Mouse (Mus musculus): ENCODE measurements around the gene Gnaq. TPM values are rescaled to one million over a fixed set of nuclear protein-coding genes. Genes with fewer than 3 reads are reported as not detected.

Gnaq gene
- polyA plus RNA-seq, 1 experiment from 2014 or later, result 48.4 TPM

- Histone ChIP-seq H3K4me2 (replicated peaks) (peak overlapping the region; percentile 18), H3K4me1 (replicated peaks; ENCODE audit: control insufficient read depth, insufficient read depth, low read length) (peaks cover 75% of the 10 kb centered on the region), H3K27me3 (ENCODE audit: control insufficient read depth, insufficient read depth, low read length) (no peaks in the 10 kb centered on the region), H3K27ac (no peak overlapping the region), H3K4me3 (replicated peaks; ENCODE audit: low read length) (no peak overlapping the region), H3K9me3 (ENCODE audit: control insufficient read depth, low read length) (no peaks in the 10 kb centered on the region), H3K36me3 (replicated peaks; ENCODE audit: control insufficient read depth, insufficient read depth) (no peaks in the 10 kb centered on the region), H3K9ac (no peak overlapping the region)
- no peak for DNase-seq (ENCODE audit: low spot score)
- ATAC-seq (ENCODE audit: low FRiP score), result no peak
- WGBS, result 66% methylated on average over 5 of the region's 5 CpGs
These were observed 5.5 kb downstream of the Gnaq start for GRCm38 (mm10) chr19:16138064-16138580.

- Histone ChIP-seq H3K4me3 (replicated peaks; ENCODE audit: low read length) (no peak overlapping the region), H3K9me3 (ENCODE audit: control insufficient read depth, low read length) (no peaks in the 10 kb centered on the region), H3K9ac (no peak overlapping the region), H3K4me1 (replicated peaks; ENCODE audit: control insufficient read depth, insufficient read depth, low read length) (peaks cover 62% of the 10 kb centered on the region), H3K4me2 (replicated peaks) (0 out of 2 replicates have a peak overlapping the region, but pooled peaks have one; percentile 7), H3K36me3 (replicated peaks; ENCODE audit: control insufficient read depth, insufficient read depth) (no peaks in the 10 kb centered on the region), H3K27me3 (ENCODE audit: control insufficient read depth, insufficient read depth, low read length) (no peaks in the 10 kb centered on the region), H3K27ac (no peak overlapping the region)
- peak; percentile 44; the same call in 1 of the 2 replicates for ATAC-seq (ENCODE audit: low FRiP score)
- DNase-seq (ENCODE audit: low spot score), result no peak
- WGBS, result 62% methylated on average over 4 of the region's 4 CpGs
These were observed 8.1 kb downstream of the Gnaq start for GRCm38 (mm10) chr19:16140710-16141109.

- Histone ChIP-seq H3K9ac (no peak overlapping the region), H3K9me3 (ENCODE audit: control insufficient read depth, low read length) (no peaks in the 10 kb centered on the region), H3K4me3 (replicated peaks; ENCODE audit: low read length) (no peak overlapping the region), H3K4me1 (replicated peaks; ENCODE audit: control insufficient read depth, insufficient read depth, low read length) (peaks cover 53% of the 10 kb centered on the region), H3K27ac (no peak overlapping the region), H3K27me3 (ENCODE audit: control insufficient read depth, insufficient read depth, low read length) (no peaks in the 10 kb centered on the region), H3K36me3 (replicated peaks; ENCODE audit: control insufficient read depth, insufficient read depth) (no peaks in the 10 kb centered on the region), H3K4me2 (replicated peaks) (no peak overlapping the region)
- DNase-seq (ENCODE audit: low spot score), result no peak
- no peak for ATAC-seq (ENCODE audit: low FRiP score)
- WGBS, result 73% methylated on average over 4 of the region's 4 CpGs
These were observed 9.2 kb downstream of the Gnaq start for GRCm38 (mm10) chr19:16141857-16142256.

- Histone ChIP-seq H3K4me3 (replicated peaks; ENCODE audit: low read length) (no peak overlapping the region), H3K4me1 (replicated peaks; ENCODE audit: control insufficient read depth, insufficient read depth, low read length) (peaks cover 42% of the 10 kb centered on the region), H3K9ac (no peak overlapping the region), H3K4me2 (replicated peaks) (no peak overlapping the region), H3K27ac (no peak overlapping the region), H3K27me3 (ENCODE audit: control insufficient read depth, insufficient read depth, low read length) (no peaks in the 10 kb centered on the region), H3K36me3 (replicated peaks; ENCODE audit: control insufficient read depth, insufficient read depth) (no peaks in the 10 kb centered on the region), H3K9me3 (ENCODE audit: control insufficient read depth, low read length) (no peaks in the 10 kb centered on the region)
- DNase-seq (ENCODE audit: low spot score) (no peak), ATAC-seq (ENCODE audit: low FRiP score) (no peak)
- 93% methylated on average over 10 of the region's 10 CpGs for WGBS
These were observed 10.4 kb downstream of the Gnaq start for GRCm38 (mm10) chr19:16142990-16143389.

GRCm38 (mm10) chr19:16147446-16147845 is 14.8 kb downstream of the Gnaq start:
- H3K4me3 ChIP-seq (replicated peaks; ENCODE audit: low read length), result no peak overlapping the region
- H3K36me3 ChIP-seq (replicated peaks; ENCODE audit: control insufficient read depth, insufficient read depth), result no peaks in the 10 kb centered on the region
- no peak overlapping the region for H3K4me2 ChIP-seq (replicated peaks)
- DNase-seq (ENCODE audit: low spot score) (no peak), ATAC-seq (ENCODE audit: low FRiP score) (no peak)
- H3K4me1 ChIP-seq (replicated peaks; ENCODE audit: control insufficient read depth, insufficient read depth, low read length), result no peaks in the 10 kb centered on the region; the same call in 1 of the 2 replicates
- no peak overlapping the region for H3K9ac ChIP-seq
- 89% methylated on average over 6 of the region's 6 CpGs for WGBS
- no peak overlapping the region for H3K27ac ChIP-seq
- H3K27me3 ChIP-seq (ENCODE audit: control insufficient read depth, insufficient read depth, low read length), result no peaks in the 10 kb centered on the region
- H3K9me3 ChIP-seq (ENCODE audit: control insufficient read depth, low read length), result no peaks in the 10 kb centered on the region

- Histone ChIP-seq H3K27me3 (ENCODE audit: control insufficient read depth, insufficient read depth, low read length) (no peaks in the 10 kb centered on the region), H3K4me3 (replicated peaks; ENCODE audit: low read length) (no peak overlapping the region), H3K4me2 (replicated peaks) (no peak overlapping the region), H3K36me3 (replicated peaks; ENCODE audit: control insufficient read depth, insufficient read depth) (no peaks in the 10 kb centered on the region), H3K27ac (no peak overlapping the region), H3K9me3 (ENCODE audit: control insufficient read depth, low read length) (no peaks in the 10 kb centered on the region), H3K4me1 (replicated peaks; ENCODE audit: control insufficient read depth, insufficient read depth, low read length) (no peaks in the 10 kb centered on the region; the same call in 1 of the 2 replicates), H3K9ac (no peak overlapping the region)
- DNase-seq (ENCODE audit: low spot score) (no peak), ATAC-seq (ENCODE audit: low FRiP score) (no peak)
- WGBS, result 97% methylated on average over 1 of the region's 1 CpGs
These were observed 16.5 kb downstream of the Gnaq start for GRCm38 (mm10) chr19:16149094-16149493.

GRCm38 (mm10) chr19:16150328-16150727 is 17.7 kb downstream of the Gnaq start:
- Histone ChIP-seq H3K4me2 (replicated peaks) (no peak overlapping the region), H3K4me3 (replicated peaks; ENCODE audit: low read length) (no peak overlapping the region), H3K36me3 (replicated peaks; ENCODE audit: control insufficient read depth, insufficient read depth) (no peaks in the 10 kb centered on the region), H3K9me3 (ENCODE audit: control insufficient read depth, low read length) (no peaks in the 10 kb centered on the region), H3K27ac (no peak overlapping the region), H3K27me3 (ENCODE audit: control insufficient read depth, insufficient read depth, low read length) (no peaks in the 10 kb centered on the region), H3K9ac (no peak overlapping the region), H3K4me1 (replicated peaks; ENCODE audit: control insufficient read depth, insufficient read depth, low read length) (no peaks in the 10 kb centered on the region; the same call in 1 of the 2 replicates)
- no peak for DNase-seq (ENCODE audit: low spot score)
- ATAC-seq (ENCODE audit: low FRiP score), result no peak
- WGBS, result 86% methylated on average over 7 of the region's 7 CpGs

- no peaks in the 10 kb centered on the region for H3K27me3 ChIP-seq (ENCODE audit: control insufficient read depth, insufficient read depth, low read length)
- H3K4me3 ChIP-seq (replicated peaks; ENCODE audit: low read length), result no peak overlapping the region
- ATAC-seq (ENCODE audit: low FRiP score), result no peak
- no peak overlapping the region for H3K9ac ChIP-seq
- no peaks in the 10 kb centered on the region; the same call in 1 of the 2 replicates for H3K4me1 ChIP-seq (replicated peaks; ENCODE audit: control insufficient read depth, insufficient read depth, low read length)
- H3K36me3 ChIP-seq (replicated peaks; ENCODE audit: control insufficient read depth, insufficient read depth), result no peaks in the 10 kb centered on the region
- no peak for DNase-seq (ENCODE audit: low spot score)
- H3K27ac ChIP-seq, result no peak overlapping the region
- H3K9me3 ChIP-seq (ENCODE audit: control insufficient read depth, low read length), result no peaks in the 10 kb centered on the region
- H3K4me2 ChIP-seq (replicated peaks), result no peak overlapping the region
- WGBS, result 93% methylated on average over 3 of the region's 3 CpGs
These were observed 21.2 kb downstream of the Gnaq start for GRCm38 (mm10) chr19:16153851-16154250.

- no peak overlapping the region for H3K4me2 ChIP-seq (replicated peaks)
These were observed 21.8 kb downstream of the Gnaq start for GRCm38 (mm10) chr19:16154480-16154879.

GRCm38 (mm10) chr19:16157120-16157519 is 24.5 kb downstream of the Gnaq start:
- WGBS, result 97% methylated on average over 7 of the region's 7 CpGs
- Histone ChIP-seq H3K36me3 (replicated peaks; ENCODE audit: control insufficient read depth, insufficient read depth) (no peaks in the 10 kb centered on the region), H3K9me3 (ENCODE audit: control insufficient read depth, low read length) (no peaks in the 10 kb centered on the region), H3K9ac (no peak overlapping the region), H3K4me1 (replicated peaks; ENCODE audit: control insufficient read depth, insufficient read depth, low read length) (peaks cover 7% of the 10 kb centered on the region; the same call in 1 of the 2 replicates), H3K4me3 (replicated peaks; ENCODE audit: low read length) (no peak overlapping the region), H3K27ac (no peak overlapping the region), H3K27me3 (ENCODE audit: control insufficient read depth, insufficient read depth, low read length) (no peaks in the 10 kb centered on the region), H3K4me2 (replicated peaks) (no peak overlapping the region)
- DNase-seq (ENCODE audit: low spot score), result no peak
- no peak for ATAC-seq (ENCODE audit: low FRiP score)

More at GRCm38 (mm10) chr19:16154480-16154879, 21.8 kb downstream of the Gnaq start:
- ATAC-seq (ENCODE audit: low FRiP score), result no peak
- Histone ChIP-seq H3K27ac (no peak overlapping the region), H3K9ac (no peak overlapping the region), H3K27me3 (ENCODE audit: control insufficient read depth, insufficient read depth, low read length) (no peaks in the 10 kb centered on the region), H3K4me3 (replicated peaks; ENCODE audit: low read length) (no peak overlapping the region), H3K4me1 (replicated peaks; ENCODE audit: control insufficient read depth, insufficient read depth, low read length) (no peaks in the 10 kb centered on the region; the same call in 1 of the 2 replicates), H3K36me3 (replicated peaks; ENCODE audit: control insufficient read depth, insufficient read depth) (no peaks in the 10 kb centered on the region), H3K9me3 (ENCODE audit: control insufficient read depth, low read length) (no peaks in the 10 kb centered on the region)
- no peak for DNase-seq (ENCODE audit: low spot score)
